Mouse (Mus musculus) urinary bladder, postnatal 4 days (tissue): ENCODE results near the gene Ubc.
A peak's percentile ranks its signal among the peaks of the same experiment; 100 is the strongest.

ENCODE experiments used
- DNase-seq, 2 experiments: peaks; one replicate each; pipeline ENCODE4 v3.0.0; 2021 to 2022; ENCODE audit warnings: low spot score in 2 of 2

Gene Ubc

DNA sequence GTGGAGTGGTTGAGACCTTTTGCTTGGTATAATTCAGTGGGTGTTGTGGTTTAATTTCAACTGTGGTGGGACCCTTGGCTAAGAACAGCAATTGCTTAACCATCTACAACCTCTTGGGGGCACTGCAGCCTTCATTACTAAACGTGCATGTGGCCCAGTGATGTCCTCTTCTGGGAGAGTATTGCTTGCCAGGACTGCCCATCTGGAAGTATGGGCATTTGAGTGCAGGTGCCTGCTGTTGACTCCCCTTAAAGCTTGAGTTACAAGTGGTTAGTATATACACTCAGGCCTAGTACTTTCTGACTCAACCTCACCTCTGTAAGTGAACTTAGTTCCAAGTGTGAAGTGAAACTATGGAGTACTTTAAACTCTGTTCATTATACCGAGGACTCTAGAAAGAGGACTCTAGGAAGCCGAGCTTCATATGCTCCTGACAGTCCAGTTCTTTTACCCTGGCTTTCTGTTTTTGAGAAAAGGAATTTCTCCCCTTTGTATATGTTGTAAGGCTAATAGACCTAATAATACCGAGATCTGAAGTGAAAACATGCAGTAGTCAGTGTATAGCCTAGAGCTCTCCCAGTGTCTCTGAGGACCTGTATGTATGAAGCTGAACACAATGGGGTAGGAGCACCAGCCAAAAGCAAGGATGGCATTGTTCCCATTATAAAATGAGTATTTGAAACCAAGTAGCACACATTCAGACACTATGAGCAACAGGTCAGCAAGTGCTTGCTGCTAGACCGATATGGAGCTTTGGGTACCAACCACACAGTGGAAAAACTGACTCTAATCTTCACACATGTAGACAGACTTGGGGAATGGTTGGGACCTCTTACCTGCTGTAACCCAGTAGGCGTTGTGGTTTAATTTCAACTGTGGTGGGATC is 7.1 kb downstream of the Ubc start:
- peak in 1 of 2 experiments; percentile 38 for DNase-seq

GRCm38 (mm10) chr5:125381954-125382672 is 7.9 kb downstream of the Ubc start:
- DNase-seq = no peak

DNA sequence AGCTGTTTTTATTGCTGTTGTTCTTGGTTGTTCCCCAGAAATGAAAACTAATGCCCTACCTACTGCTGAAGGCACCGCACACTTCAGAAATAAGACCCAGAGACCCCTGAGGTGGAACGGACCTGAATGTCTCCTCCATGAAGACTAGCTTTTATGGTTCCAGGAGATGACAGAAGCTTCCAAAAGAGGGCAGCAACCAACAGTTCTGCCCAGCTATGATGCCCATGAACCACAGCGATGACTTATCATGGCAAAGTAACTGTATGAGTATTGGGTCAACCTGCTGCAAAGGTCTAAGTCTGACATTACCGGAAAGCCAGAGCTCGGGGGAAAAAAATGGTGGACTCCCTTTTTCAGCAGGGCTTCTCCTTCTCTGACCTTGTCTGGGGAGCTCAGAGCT is 11.1 kb downstream of the Ubc start:
- no peak for DNase-seq

DNA sequence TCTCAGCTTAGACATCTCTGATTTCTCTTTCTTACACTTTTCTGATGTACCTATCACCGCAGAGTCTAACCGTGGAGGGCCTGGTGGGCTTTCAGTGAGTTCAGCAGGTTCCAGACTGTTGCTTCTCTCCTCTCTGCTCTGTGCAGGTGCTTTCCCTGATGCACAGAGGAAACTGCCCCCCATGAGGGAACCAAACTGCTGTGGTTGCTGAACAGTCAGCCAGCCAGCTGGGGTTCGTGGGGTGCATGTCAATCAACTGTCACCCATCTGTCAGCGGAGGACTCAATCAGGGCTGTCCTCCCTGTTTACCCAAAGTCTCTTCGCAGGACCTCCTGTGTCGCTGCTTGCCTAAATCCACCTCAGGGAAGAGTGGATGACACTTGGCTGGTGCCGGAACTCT is 12.8 kb downstream of the Ubc start:
- no peak for DNase-seq

GRCm38 (mm10) chr5:125375871-125376270 is 14.1 kb downstream of the Ubc start:
- DNase-seq = no peak

DNA sequence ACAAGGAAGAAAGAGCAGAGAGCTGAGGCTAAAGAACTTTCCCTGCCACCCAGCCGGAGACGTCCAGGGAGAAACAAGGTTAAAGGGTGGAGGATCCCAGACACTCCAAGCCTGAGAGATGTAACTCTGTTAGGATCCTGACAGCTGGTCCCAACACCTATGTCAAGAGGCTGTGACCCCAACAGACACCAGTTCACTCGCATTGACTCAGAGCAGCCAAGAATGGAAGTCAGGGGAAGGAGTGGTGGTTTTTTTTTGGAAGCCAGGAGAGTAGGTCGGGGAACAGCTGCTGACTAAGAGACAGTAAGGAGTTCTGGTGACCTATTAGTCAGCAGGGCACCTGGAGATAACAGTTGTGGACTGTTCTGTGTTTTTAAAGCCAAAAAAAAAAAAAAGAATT is 18.0 kb downstream of the Ubc start:
- no peak for DNase-seq

DNA sequence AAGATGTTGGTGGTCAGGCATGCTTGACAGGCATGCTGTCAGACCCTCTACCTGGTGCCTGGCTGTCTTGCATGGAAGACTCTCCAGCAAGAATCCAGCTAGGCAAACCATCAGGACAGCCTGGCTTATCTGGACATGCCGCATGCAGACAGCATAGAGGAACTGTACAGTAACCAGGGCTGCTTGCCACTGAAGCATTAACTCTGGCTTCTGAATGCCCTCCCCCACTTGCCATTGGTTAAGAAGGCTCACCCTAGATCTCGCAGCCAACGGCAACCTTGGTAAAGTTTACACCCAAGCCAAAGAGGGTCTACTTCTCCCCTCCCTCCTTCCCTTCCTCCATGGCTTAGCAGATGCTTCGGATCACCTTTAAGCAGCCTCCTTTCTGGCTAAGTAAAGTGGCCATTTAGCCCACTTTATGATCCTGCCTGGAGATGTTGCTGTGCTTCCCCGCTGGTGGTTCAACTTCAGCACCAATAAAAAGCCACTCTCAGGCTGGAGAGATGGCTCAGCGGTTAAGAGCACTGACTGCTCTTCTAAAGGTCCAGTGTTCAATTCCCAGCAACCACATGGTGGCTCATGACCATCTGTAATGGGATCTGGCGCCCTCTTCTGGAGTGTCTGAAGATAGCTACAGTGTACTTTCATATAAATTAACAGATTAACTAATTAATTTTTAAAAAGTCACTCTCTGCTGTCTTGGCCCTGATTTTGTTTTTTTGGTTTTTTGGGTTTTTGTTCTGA is 18.9 kb downstream of the Ubc start:
- no peak for DNase-seq

- peak in 1 of 2 experiments; percentile 62 for DNase-seq
Measured at GRCm38 (mm10) chr5:125368568-125368967, 21.4 kb downstream of the Ubc start.

GRCm38 (mm10) chr5:125368156-125368555 is 21.8 kb downstream of the Ubc start:
- no peak for DNase-seq

- DNase-seq = no peak
Measured at GRCm38 (mm10) chr5:125364851-125365429, 25.1 kb downstream of the Ubc start.

DNA sequence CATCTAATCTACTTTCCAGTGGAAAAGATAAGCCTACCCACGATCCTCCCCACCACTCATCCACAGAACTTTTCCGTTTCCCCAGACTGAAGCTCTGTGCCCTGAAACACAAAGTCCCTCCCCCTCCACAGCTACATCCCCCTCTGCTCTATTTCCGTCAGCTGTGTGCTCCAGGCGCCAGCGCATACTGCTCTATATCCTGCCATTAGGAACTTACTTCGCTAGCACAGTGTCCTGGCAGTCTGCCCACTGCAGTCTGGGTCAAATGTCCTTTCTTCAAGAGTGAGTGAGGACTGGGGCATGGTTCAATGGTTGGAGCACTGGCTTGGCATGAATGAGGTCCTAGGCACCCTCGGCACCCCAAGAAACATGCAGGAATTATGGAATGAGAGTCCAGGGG is 26.1 kb downstream of the Ubc start:
- peak in 1 of 2 experiments; percentile 67 for DNase-seq

GRCm38 (mm10) chr5:125360981-125361510 is 29.0 kb downstream of the Ubc start:
- no peak for DNase-seq

DNA sequence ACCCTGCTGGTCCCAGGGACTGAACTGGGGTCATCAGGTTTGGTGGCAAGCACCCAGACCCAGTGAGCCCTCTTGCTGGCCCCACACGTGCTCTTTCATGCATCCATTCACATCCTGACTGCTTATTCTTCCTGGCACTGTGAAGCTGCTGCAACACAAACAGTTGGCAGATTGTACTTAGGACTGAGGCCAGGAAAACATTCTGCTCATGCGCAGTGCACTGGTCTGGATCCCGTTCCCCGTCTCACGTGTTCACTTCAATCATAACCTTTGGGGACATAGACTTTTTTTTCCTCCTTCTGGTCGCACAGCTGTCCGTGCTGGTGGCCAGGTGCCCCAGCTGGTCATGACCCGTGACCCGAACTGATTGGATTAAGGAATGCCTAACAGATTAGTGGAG is 29.4 kb downstream of the Ubc start:
- DNase-seq = no peak

- DNase-seq = no peak
Measured at GRCm38 (mm10) chr5:125358270-125358608, 31.8 kb downstream of the Ubc start.

- no peak for DNase-seq
Measured at GRCm38 (mm10) chr5:125357543-125358269, 32.3 kb downstream of the Ubc start.

DNA sequence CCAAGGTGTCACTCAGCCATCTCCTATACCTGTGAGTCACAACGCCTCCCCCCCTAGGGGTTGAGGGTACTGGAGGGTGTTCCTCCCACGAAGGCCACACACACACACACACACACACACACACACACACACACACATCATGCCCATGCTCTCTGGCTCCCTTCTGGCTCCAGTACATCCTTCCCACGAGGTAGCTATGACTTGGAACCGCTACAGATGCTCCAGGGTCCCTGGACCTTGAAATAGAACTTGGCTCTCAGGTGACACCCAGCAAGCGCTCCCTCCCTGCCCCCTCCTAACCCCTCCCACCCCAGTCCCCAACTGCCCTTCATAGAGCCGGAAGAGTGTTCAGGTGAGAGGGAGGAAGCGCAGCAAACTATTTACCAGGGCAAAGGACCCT is 34.4 kb downstream of the Ubc start:
- no peak for DNase-seq

DNA sequence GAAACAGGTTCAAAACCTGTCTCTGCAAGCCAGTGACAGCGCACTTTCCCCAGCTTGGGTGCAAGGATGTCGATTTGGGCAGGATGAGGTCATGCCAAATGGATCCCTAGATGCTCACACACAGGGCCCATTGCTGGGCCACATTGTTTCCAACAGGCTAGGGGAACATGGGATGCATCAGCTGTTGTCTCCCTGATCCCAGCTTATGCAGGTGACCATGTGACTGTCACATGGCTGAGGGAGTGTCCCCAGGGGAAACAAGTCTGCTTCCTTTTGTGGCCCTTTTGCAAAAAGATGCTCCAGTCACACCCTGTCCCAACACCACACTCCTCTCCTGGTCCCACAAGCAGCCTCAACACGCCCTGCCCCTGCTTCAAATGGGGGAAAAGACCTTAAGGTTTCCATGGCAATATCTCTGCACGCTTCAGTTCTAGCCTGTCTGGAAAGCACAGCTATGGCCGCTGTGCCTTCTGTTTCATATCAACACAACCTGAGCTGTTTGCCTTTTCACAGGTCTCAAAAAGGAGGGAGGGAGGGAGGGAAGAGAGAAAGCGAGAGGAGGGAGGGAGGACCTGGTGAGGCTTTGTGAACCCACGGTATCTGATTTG is 35.0 kb downstream of the Ubc start:
- no peak for DNase-seq

- DNase-seq = no peak
Measured at GRCm38 (mm10) chr5:125352781-125353294, 37.2 kb downstream of the Ubc start.

DNA sequence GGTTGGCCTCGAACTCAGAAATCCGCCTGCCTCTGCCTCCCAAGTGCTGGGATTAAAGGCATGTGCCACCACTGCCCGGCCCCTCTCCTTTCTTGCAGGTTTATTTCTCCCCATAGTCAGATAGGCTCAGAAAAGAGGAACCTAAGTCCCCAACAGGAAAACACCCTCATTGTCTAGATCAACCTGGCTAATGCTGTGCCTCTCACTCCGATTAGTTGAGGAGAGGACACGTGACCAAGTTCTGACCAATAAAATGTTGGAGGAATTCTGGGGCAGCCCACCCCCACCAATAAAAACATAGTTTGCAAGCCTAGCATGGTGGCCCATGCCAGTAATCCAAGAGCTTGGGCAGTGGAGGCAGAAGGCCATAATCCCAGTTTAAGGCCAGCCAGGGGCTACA is 38.1 kb downstream of the Ubc start:
- DNase-seq = no peak

GRCm38 (mm10) chr5:125351057-125351456 is 38.9 kb downstream of the Ubc start:
- no peak for DNase-seq

DNA sequence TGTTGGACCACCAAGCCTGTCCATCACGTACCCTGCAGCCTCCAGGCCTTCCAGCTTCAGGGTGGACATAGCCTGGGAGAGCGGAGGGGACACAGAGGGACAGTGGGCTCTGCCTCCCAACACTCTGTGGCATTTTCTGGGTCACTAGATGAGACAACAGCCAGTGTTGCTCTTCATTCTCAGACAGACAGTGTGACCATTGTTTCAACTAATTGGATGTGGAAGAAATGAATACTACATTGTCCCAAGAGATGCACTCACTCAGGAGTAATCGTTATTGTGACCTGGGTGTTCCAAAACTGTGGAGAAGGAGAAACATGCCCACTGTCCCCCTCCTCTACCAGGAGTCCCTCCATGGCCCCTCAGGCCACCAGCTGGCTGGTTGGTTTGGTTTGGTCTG is 40.6 kb downstream of the Ubc start:
- no peak for DNase-seq
